Mouse (Mus musculus): ENCODE results near the gene Xpc.

DNA sequence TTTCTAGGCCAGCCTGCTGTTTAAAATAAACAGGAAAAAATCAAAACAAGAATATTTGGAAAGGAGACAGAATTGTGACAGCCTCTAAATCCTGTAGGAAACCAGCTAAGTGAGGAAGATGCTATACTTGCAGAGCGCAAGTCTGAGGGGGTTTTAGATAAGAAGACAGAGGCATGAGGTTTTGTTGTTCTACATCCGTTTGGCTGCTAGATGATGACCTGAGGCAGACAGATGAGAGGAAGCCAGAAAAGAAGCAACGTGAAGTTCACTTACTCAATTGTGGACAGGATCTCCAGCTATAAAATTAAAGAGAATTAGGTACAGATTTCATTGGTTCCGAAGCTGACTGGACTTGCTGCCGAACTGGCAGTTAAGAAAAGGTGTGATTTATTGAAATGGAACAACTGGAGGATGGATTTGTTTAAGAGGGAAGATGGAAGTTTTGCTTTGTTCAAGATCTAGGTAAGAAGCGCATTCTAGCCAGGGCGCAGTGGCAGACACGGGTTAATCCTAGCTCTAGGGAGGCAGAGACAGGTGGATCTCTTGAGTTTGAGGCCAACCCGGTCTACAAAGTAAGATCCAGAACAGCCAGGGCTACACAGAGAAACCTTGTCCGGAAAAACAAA is 838 bp downstream of the Xpc start:
- TF ChIP-seq CTCF (conservative IDR thresholded peaks at IDR 0.05; ENCODE audit: low read length) (no peak), NANOG (IDR thresholded peaks at IDR 0.05; ENCODE audit: borderline replicate concordance, low read length) (no peak)
